In the genomic region with DNA sequence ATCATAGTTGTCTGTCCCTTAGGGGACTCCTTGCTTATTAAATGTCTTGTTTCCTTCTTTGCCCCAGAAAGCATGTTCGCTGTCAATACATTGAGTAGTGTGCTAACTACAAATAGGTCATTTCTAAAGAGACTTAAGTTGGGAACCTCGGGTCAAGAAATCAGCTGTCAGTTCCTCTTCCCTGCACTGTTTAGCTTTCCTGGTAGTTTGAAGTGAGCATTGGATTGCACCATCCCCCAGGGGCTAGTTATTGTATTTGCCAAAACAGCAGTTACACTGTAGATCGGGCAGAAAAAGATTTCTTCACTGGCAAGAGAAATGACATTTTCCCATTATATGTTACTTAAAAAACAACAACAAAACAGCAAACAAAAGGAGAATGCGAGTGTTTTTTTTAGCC, we compare ENCODE assay signal across 21 mouse cellular contexts. TPM values are rescaled to one million over a fixed set of nuclear protein-coding genes. Genes with fewer than 3 reads are reported as not detected.
DNase-seq lines count a peak whose midpoint lies in the region; ATAC-seq lines count a peak whose summit lies in the region.
"Had no signal": no experiment of that assay in that cellular context is flagged by ENCODE, and none has a peak within 500 bp of the region (broad histone marks: within the 10 kb centered on the region; RNA-seq: fewer than 3 reads in every experiment).

No protein-coding gene starts in this region.

- H3K27me3 ChIP-seq in hindbrain, embryonic 15.5 days = no peaks in the 10 kb centered on the region
- H3K27me3 ChIP-seq in hindbrain, embryonic 11.5 days (ENCODE audit: control insufficient read depth, insufficient read depth, low read length) = no peaks in the 10 kb centered on the region
- H3K27me3 ChIP-seq in neural tube, embryonic 13.5 days = no peaks in the 10 kb centered on the region
- no peaks in the 10 kb centered on the region for H3K27me3 ChIP-seq in neural tube, embryonic 15.5 days (replicated peaks)
- H3K27me3 ChIP-seq: heart, embryonic 13.5 days; hindbrain, embryonic 12.5 days; intestine, embryonic 15.5 days had no signal

- 72% methylated on average over 4 of the region's 4 CpGs for WGBS in hindbrain, embryonic 15.5 days
- WGBS in hindbrain, embryonic 11.5 days = 70% methylated on average over 4 of the region's 4 CpGs
- WGBS in neural tube, embryonic 13.5 days = 78% methylated on average over 4 of the region's 4 CpGs
- 66% methylated on average over 4 of the region's 4 CpGs for WGBS in neural tube, embryonic 15.5 days

- no peak overlapping the region for H3K27ac ChIP-seq in hindbrain, embryonic 15.5 days (replicated peaks)
- no peak overlapping the region for H3K27ac ChIP-seq in hindbrain, embryonic 11.5 days (ENCODE audit: low read depth, low read length)
- no peak overlapping the region for H3K27ac ChIP-seq in neural tube, embryonic 13.5 days (replicated peaks)
- no peak overlapping the region for H3K27ac ChIP-seq in neural tube, embryonic 15.5 days (replicated peaks)
- H3K27ac ChIP-seq: heart, adult 2 months; heart, embryonic 10.5 days; heart, embryonic 13.5 days; hindbrain, embryonic 12.5 days; intestine, embryonic 15.5 days had no signal

- no peak for ATAC-seq in hindbrain, embryonic 15.5 days (ENCODE audit: low FRiP score, low read depth)
- ATAC-seq in hindbrain, embryonic 11.5 days (ENCODE audit: low FRiP score) = no peak
- no peak for ATAC-seq in neural tube, embryonic 13.5 days (ENCODE audit: low read depth)
- ATAC-seq in neural tube, embryonic 15.5 days (ENCODE audit: low FRiP score) = no peak
- ATAC-seq in granulocyte monocyte progenitor cell, adult 5-6 weeks (replicated peaks; ENCODE audit: poor library complexity, severe bottlenecking) = peak; percentile 38; the same call in 1 of the 2 replicates
- ATAC-seq: activated CD4-positive, CD25-positive, alpha-beta regulatory T cell, adult 4 months; hindbrain, embryonic 16.5 days; intestine, embryonic 15.5 days had no signal

- 0 out of 2 replicates have a peak overlapping the region, but pooled peaks have one; percentile 39 for H3K4me2 ChIP-seq in hindbrain, embryonic 15.5 days
- H3K4me2 ChIP-seq in hindbrain, embryonic 11.5 days (replicated peaks; ENCODE audit: low read depth, low read length) = no peak overlapping the region
- peak overlapping the region; percentile 33; the same call in 1 of the 2 replicates for H3K4me2 ChIP-seq in neural tube, embryonic 13.5 days
- no peak overlapping the region for H3K4me2 ChIP-seq in neural tube, embryonic 15.5 days
- H3K4me2 ChIP-seq: intestine, embryonic 15.5 days had no signal

- H3K4me3 ChIP-seq in hindbrain, embryonic 15.5 days = no peak overlapping the region
- H3K4me3 ChIP-seq in hindbrain, embryonic 11.5 days (ENCODE audit: low read depth, low read length) = no peak overlapping the region
- H3K4me3 ChIP-seq in neural tube, embryonic 13.5 days = no peak overlapping the region
- no peak overlapping the region for H3K4me3 ChIP-seq in neural tube, embryonic 15.5 days (replicated peaks)
- H3K4me3 ChIP-seq: heart, adult 2 months; heart, embryonic 13.5 days; hindbrain, embryonic 12.5 days; intestine, embryonic 15.5 days had no signal

- peaks cover 29% of the 10 kb centered on the region for H3K4me1 ChIP-seq in hindbrain, embryonic 15.5 days (replicated peaks)
- peaks cover 2% of the 10 kb centered on the region; the same call in 1 of the 2 replicates for H3K4me1 ChIP-seq in hindbrain, embryonic 11.5 days (replicated peaks; ENCODE audit: control insufficient read depth, insufficient read depth, low read length)
- peaks cover 35% of the 10 kb centered on the region for H3K4me1 ChIP-seq in neural tube, embryonic 13.5 days (replicated peaks)
- H3K4me1 ChIP-seq in neural tube, embryonic 15.5 days = peaks cover 24% of the 10 kb centered on the region

- DNase-seq in adrenal gland, postnatal 10 days = peak; percentile 46
- no peak for DNase-seq in adrenal gland, postnatal 4 days (ENCODE audit: low spot score in 2 of 2)
- DNase-seq in hindbrain, embryonic 11.5 days (ENCODE audit: low spot score) = no peak
- no peak for DNase-seq in urinary bladder, postnatal 25 days (ENCODE audit: low spot score)
- DNase-seq: cerebellum, adult 11-12 months; cerebellum, adult 8-10 months; cerebellum, postnatal 36 days; gastrocnemius, postnatal 25 days; heart, adult 2 months; heart, postnatal 14 days; heart, postnatal 4 days had no signal

- no peaks in the 10 kb centered on the region for H3K36me3 ChIP-seq in hindbrain, embryonic 15.5 days
- no peaks in the 10 kb centered on the region for H3K36me3 ChIP-seq in hindbrain, embryonic 11.5 days (ENCODE audit: control insufficient read depth, insufficient read depth, low read length)
- no peaks in the 10 kb centered on the region for H3K36me3 ChIP-seq in neural tube, embryonic 13.5 days
- H3K36me3 ChIP-seq in neural tube, embryonic 15.5 days = no peaks in the 10 kb centered on the region
- H3K36me3 ChIP-seq: heart, embryonic 10.5 days; hindbrain, embryonic 12.5 days; intestine, embryonic 15.5 days had no signal

- H3K9me3 ChIP-seq in hindbrain, embryonic 15.5 days = no peaks in the 10 kb centered on the region
- no peaks in the 10 kb centered on the region for H3K9me3 ChIP-seq in hindbrain, embryonic 11.5 days (ENCODE audit: control insufficient read depth, low read length)
- H3K9me3 ChIP-seq in neural tube, embryonic 13.5 days = no peaks in the 10 kb centered on the region
- no peaks in the 10 kb centered on the region for H3K9me3 ChIP-seq in neural tube, embryonic 15.5 days (replicated peaks)
- H3K9me3 ChIP-seq: heart, embryonic 10.5 days; heart, embryonic 13.5 days; hindbrain, embryonic 12.5 days; intestine, embryonic 15.5 days had no signal

- no peak overlapping the region for H3K9ac ChIP-seq in hindbrain, embryonic 15.5 days
- H3K9ac ChIP-seq in hindbrain, embryonic 11.5 days (ENCODE audit: low read depth, low read length) = no peak overlapping the region
- H3K9ac ChIP-seq in neural tube, embryonic 13.5 days = no peak overlapping the region
- no peak overlapping the region for H3K9ac ChIP-seq in neural tube, embryonic 15.5 days (replicated peaks)
- H3K9ac ChIP-seq: heart, embryonic 13.5 days; intestine, embryonic 15.5 days had no signal

RNA-seq across cellular contexts. Expression of a gene that starts 0.6 kb away (rescaled TPM):
- total RNA-seq in adrenal gland, postnatal 10 days (2021) = 10 to 100 TPM in 1 of 2 experiments, 1 to 10 TPM in 1; 9.4 to 15.8 TPM
- total RNA-seq in adrenal gland, postnatal 4 days (2021) = 1 to 10 TPM; 6.3 to 6.4 TPM
- 0.72 and 1.7 TPM in 2 replicates for polyA plus RNA-seq in hindbrain, embryonic 15.5 days (2015; fragmentation: Nextera tagmentation; extraction: Ambion mirVana)
- polyA plus RNA-seq in hindbrain, embryonic 11.5 days (2014; fragmentation: Nextera tagmentation; extraction: Ambion mirVana) = 0.32 and 0.71 TPM in 2 replicates
- polyA plus RNA-seq in neural tube, embryonic 13.5 days (2015; fragmentation: Nextera tagmentation; extraction: Ambion mirVana) = 0.80 and 1.1 TPM in 2 replicates
- polyA plus RNA-seq in neural tube, embryonic 15.5 days (2015; fragmentation: Nextera tagmentation; extraction: Ambion mirVana) = 0.78 and 0.96 TPM in 2 replicates
- total RNA-seq in granulocyte monocyte progenitor cell, adult 5-6 weeks (2014; fragmentation: Nextera tagmentation) = not detected in 2 replicates
- 0.72 TPM in 1 of 2 replicates, not detected in the other for total RNA-seq in granulocyte monocyte progenitor cell, adult 5-6 weeks (2017)

RNA-seq across cellular contexts. Expression of a gene that starts 4.4 kb away (rescaled TPM):
- 10 to 100 TPM; 20.7 to 22.7 TPM for total RNA-seq in adrenal gland, postnatal 10 days (2021)
- 10 to 100 TPM; 22.7 to 26.9 TPM for total RNA-seq in adrenal gland, postnatal 4 days (2021)
- polyA plus RNA-seq in hindbrain, embryonic 15.5 days (2015; fragmentation: Nextera tagmentation; extraction: Ambion mirVana) = 12.2 and 13.6 TPM in 2 replicates
- polyA plus RNA-seq in hindbrain, embryonic 11.5 days (2014; fragmentation: Nextera tagmentation; extraction: Ambion mirVana) = 6.5 and 7.6 TPM in 2 replicates
- polyA plus RNA-seq in neural tube, embryonic 13.5 days (2015; fragmentation: Nextera tagmentation; extraction: Ambion mirVana) = 11.0 and 12.0 TPM in 2 replicates
- polyA plus RNA-seq in neural tube, embryonic 15.5 days (2015; fragmentation: Nextera tagmentation; extraction: Ambion mirVana) = 12.0 and 12.6 TPM in 2 replicates
- total RNA-seq in granulocyte monocyte progenitor cell, adult 5-6 weeks (2014; fragmentation: Nextera tagmentation) = 8.8 and 9.9 TPM in 2 replicates
- 4.0 and 5.1 TPM in 2 replicates for total RNA-seq in granulocyte monocyte progenitor cell, adult 5-6 weeks (2017)

RNA-seq across cellular contexts. Expression of a gene that starts 22.0 kb away (rescaled TPM):
- 10 to 100 TPM; 31.8 to 39.0 TPM for total RNA-seq in adrenal gland, postnatal 10 days (2021)
- 10 to 100 TPM; 44.8 to 46.0 TPM for total RNA-seq in adrenal gland, postnatal 4 days (2021)
- 42.1 and 47.1 TPM in 2 replicates for polyA plus RNA-seq in hindbrain, embryonic 15.5 days (2015; fragmentation: Nextera tagmentation; extraction: Ambion mirVana)
- 51.5 and 51.7 TPM in 2 replicates for polyA plus RNA-seq in hindbrain, embryonic 11.5 days (2014; fragmentation: Nextera tagmentation; extraction: Ambion mirVana)
- 47.2 and 49.7 TPM in 2 replicates for polyA plus RNA-seq in neural tube, embryonic 13.5 days (2015; fragmentation: Nextera tagmentation; extraction: Ambion mirVana)
- 44.0 and 46.7 TPM in 2 replicates for polyA plus RNA-seq in neural tube, embryonic 15.5 days (2015; fragmentation: Nextera tagmentation; extraction: Ambion mirVana)
- 41.0 and 49.6 TPM in 2 replicates for total RNA-seq in granulocyte monocyte progenitor cell, adult 5-6 weeks (2014; fragmentation: Nextera tagmentation)
- 31.4 and 37.7 TPM in 2 replicates for total RNA-seq in granulocyte monocyte progenitor cell, adult 5-6 weeks (2017)

Comparison
In these comparisons a context has a peak if more than half of its experiments do, and no peak if none do; other contexts are left out.
1. H3K4me2 ChIP-seq: peak in hindbrain, embryonic 15.5 days (single experiment) and neural tube, embryonic 13.5 days (single experiment); none in hindbrain, embryonic 11.5 days (single experiment) and neural tube, embryonic 15.5 days (single experiment).